Mouse (Mus musculus) bone marrow macrophage, adult 2 months (primary cell): ENCODE data around the gene Pla2g12a.

Experiments
- CTCF ChIP-seq: IDR thresholded peaks from 2 replicates; pipeline ENCODE4 v1.5.1; 2012; ENCODE audit warnings: low read depth, mild to moderate bottlenecking, low read length, moderate library complexity
- POLR2A ChIP-seq: IDR thresholded peaks from 2 replicates; pipeline ENCODE4 v1.6.1; 2012; ENCODE audit warnings: mild to moderate bottlenecking, low read depth, low read length, borderline replicate concordance

DNA sequence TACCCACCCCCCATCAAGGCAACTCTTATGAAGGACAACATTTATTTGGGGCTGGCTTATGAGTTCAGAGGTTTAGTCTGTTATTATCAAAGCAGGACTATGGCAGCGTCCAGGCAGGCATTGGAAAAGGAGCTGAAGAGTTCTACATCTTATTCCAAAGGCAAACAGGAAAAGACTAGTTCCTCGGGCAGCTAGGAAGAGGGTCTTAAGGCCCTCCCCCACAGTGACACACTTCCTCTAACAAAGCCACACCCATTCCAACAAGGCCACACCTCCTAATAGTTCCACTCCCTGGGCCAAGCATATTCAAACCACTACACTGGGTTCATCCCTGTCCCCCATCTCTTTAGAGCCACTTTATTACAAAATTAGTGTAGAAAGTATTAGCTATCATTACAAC lies 15.8 kb upstream of the Pla2g12a start:
- TF ChIP-seq POLR2A (no peak), CTCF (no peak)
